Mouse (Mus musculus): ENCODE data around the gene Magi1. TPM values are rescaled to one million over a fixed set of nuclear protein-coding genes. Genes with fewer than 3 reads are reported as not detected.

The Magi1 gene
- polyA plus RNA-seq, 1 experiment, result 3.4 TPM

GRCm38 (mm10) chr6:94043461-94043860 is 240.3 kb downstream of the Magi1 start:
- Histone ChIP-seq H3ac (ENCODE audit: control insufficient read depth, insufficient read length) (no peak overlapping the region), H3K4me2 (ENCODE audit: low read depth) (no peak overlapping the region), H3K4me3 (no peak overlapping the region), H3K79me2 (ENCODE audit: control insufficient read depth, insufficient read depth) (no peaks in the 10 kb centered on the region), H3K27me3 (ENCODE audit: control insufficient read depth, insufficient read depth, insufficient read length) (no peaks in the 10 kb centered on the region), H3K36me3 (ENCODE audit: control insufficient read depth, insufficient read depth) (no peaks in the 10 kb centered on the region)
- no peak for TF ChIP-seq REST (IDR thresholded peaks at IDR 0.05; ENCODE audit: insufficient read depth, insufficient read length)
- no peak for TF ChIP-seq MYOD1 (IDR thresholded peaks at IDR 0.05; ENCODE audit: control insufficient read depth in 1 of 3, insufficient read length in 2 of 3, low read depth in 2 of 3)
- no peak for TF ChIP-seq SRF (IDR thresholded peaks at IDR 0.05; ENCODE audit: control insufficient read depth, insufficient read length, low read depth)
- TF ChIP-seq MYOG (IDR thresholded peaks at IDR 0.05; ENCODE audit: control insufficient read depth in 1 of 3, insufficient read depth in 1 of 3, insufficient read length in 2 of 3, low read depth in 2 of 3), result no peak
- TF ChIP-seq POLR2AphosphoS2 (IDR thresholded peaks at IDR 0.05; ENCODE audit: insufficient read length, low read depth), result no peak
- TF ChIP-seq USF1 (IDR thresholded peaks at IDR 0.05; ENCODE audit: low read depth), result no peak
- no peak for TF ChIP-seq CEBPB (IDR thresholded peaks at IDR 0.05; ENCODE audit: insufficient read depth, poor library complexity, severe bottlenecking)
- TF ChIP-seq MAX (IDR thresholded peaks at IDR 0.05; ENCODE audit: low read depth), result no peak
- no peak for TF ChIP-seq E2F4 (IDR thresholded peaks at IDR 0.05; ENCODE audit: insufficient read depth)
- no peak for TF ChIP-seq POLR2A (IDR thresholded peaks at IDR 0.05; ENCODE audit: insufficient read length, low read depth)

DNA sequence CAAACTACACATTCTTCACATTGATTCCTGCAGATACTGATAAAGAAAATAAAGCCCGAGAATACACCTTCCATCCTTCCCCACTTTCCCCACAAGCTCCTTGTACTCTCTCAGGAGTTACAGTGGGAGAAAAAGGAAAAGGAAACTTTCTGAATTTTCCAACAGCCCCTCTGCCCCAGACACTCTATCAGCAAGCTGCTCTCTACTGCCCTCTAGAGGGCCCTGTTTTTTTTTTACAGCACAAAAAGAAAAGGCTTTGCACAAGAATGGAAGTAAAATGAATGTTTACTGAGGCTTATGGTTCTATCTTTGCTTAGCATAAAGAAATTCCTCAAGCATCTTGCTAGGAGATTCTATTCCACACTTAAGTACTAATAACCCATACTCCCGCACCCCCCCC is 243.6 kb downstream of the Magi1 start:
- no peak for TF ChIP-seq MYOD1 (IDR thresholded peaks at IDR 0.05; ENCODE audit: control insufficient read depth in 1 of 3, insufficient read length in 2 of 3, low read depth in 2 of 3)
- TF ChIP-seq TCF12 (IDR thresholded peaks at IDR 0.05; ENCODE audit: insufficient read depth, poor library complexity, severe bottlenecking), result no peak
- no peak for TF ChIP-seq MAX (IDR thresholded peaks at IDR 0.05; ENCODE audit: low read depth)
- TF ChIP-seq CEBPB (IDR thresholded peaks at IDR 0.05; ENCODE audit: insufficient read depth, poor library complexity, severe bottlenecking), result no peak
- no peaks in the 10 kb centered on the region for H3K36me3 ChIP-seq (ENCODE audit: control insufficient read depth, insufficient read depth)

DNA sequence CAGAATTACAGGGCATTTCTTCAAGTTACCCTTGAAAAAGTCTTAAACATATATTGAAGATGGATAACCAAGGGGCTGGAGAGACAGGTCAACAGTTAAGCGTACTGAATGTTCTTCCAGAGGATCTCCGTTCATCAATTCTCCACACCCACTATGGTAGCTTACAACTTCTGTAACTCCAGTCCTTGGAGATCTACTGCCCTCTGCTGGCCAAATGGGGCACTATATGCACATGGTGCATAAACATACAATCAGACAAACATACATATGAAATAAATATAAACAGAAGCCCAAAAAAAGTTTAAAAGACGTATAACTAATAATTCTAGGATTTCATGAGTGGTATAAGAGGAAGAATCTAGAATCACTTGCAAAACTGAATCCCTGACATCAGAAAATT is 244.8 kb downstream of the Magi1 start:
- TF ChIP-seq TCF12 (IDR thresholded peaks at IDR 0.05; ENCODE audit: insufficient read depth, poor library complexity, severe bottlenecking) (no peak), TCF3 (IDR thresholded peaks at IDR 0.05; ENCODE audit: insufficient read length, low read depth) (no peak)
- Histone ChIP-seq H3K4me2 (ENCODE audit: low read depth) (no peak overlapping the region), H3K4me3 (no peak overlapping the region), H3ac (ENCODE audit: control insufficient read depth, insufficient read length) (no peak overlapping the region), H3K79me2 (ENCODE audit: control insufficient read depth, insufficient read depth) (no peaks in the 10 kb centered on the region), H3K27me3 (ENCODE audit: control insufficient read depth, insufficient read depth, insufficient read length) (no peaks in the 10 kb centered on the region), H3K36me3 (ENCODE audit: control insufficient read depth, insufficient read depth) (no peaks in the 10 kb centered on the region)

More for the DNA sequence above, 243.6 kb downstream of the Magi1 start:
- Histone ChIP-seq H3K4me3 (no peak overlapping the region), H3ac (ENCODE audit: control insufficient read depth, insufficient read length) (no peak overlapping the region), H3K4me2 (ENCODE audit: low read depth) (no peak overlapping the region), H3K79me2 (ENCODE audit: control insufficient read depth, insufficient read depth) (no peaks in the 10 kb centered on the region), H3K27me3 (ENCODE audit: control insufficient read depth, insufficient read depth, insufficient read length) (no peaks in the 10 kb centered on the region)

DNA sequence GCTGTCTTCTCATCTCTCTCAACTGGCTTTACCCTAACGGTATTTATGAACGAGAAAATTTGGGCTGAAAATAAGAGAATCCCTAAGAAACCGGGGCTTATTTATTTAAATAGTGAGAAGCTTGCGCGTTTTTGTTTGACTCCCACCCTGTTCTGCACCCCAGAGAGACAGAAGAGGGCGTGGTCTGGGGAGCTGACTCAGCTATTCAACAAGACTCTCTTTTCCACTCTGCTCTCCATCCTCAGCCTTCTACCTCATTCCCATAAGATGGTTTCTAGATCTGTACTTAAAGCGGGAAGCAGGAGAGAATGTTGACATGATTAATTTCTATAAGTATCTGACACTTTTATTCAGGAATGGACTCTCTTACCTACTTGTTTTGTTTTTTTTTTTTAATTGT is 247.2 kb downstream of the Magi1 start:
- no peaks in the 10 kb centered on the region for H3K27me3 ChIP-seq (ENCODE audit: control insufficient read depth, insufficient read depth, insufficient read length)

DNA sequence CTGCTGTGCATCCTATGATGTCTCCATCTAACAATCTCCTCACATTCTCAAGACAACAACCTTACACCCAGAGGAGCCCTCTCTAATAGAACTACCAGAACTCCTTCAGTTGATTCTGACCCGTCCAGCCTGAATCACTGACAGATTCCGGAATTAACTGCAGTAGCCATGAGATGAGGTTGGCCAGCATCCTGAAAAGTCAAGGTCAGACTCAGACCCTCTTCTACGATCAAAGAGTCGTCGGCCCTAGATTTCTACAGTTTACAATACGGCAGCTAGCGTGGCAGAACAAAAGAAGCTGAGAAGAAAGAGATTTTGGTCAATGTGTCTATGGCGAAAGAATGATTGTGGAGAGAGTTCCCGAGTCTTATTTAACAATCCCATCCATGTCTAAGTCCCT is 257.4 kb downstream of the Magi1 start:
- TF ChIP-seq POLR2AphosphoS2 (IDR thresholded peaks at IDR 0.05; ENCODE audit: insufficient read length, low read depth) (no peak), POLR2A (IDR thresholded peaks at IDR 0.05; ENCODE audit: insufficient read length, low read depth) (no peak), MAX (IDR thresholded peaks at IDR 0.05; ENCODE audit: low read depth) (no peak), MYOG (IDR thresholded peaks at IDR 0.05; ENCODE audit: control insufficient read depth in 1 of 3, insufficient read depth in 1 of 3, insufficient read length in 2 of 3, low read depth in 2 of 3) (no peak), E2F4 (IDR thresholded peaks at IDR 0.05; ENCODE audit: insufficient read depth) (no peak)
- no peak overlapping the region for H3K4me3 ChIP-seq
- H3K79me2 ChIP-seq (ENCODE audit: control insufficient read depth, insufficient read depth), result no peaks in the 10 kb centered on the region
- no peaks in the 10 kb centered on the region for H3K27me3 ChIP-seq (ENCODE audit: control insufficient read depth, insufficient read depth, insufficient read length)
- no peak overlapping the region for H3ac ChIP-seq (ENCODE audit: control insufficient read depth, insufficient read length)
- H3K36me3 ChIP-seq (ENCODE audit: control insufficient read depth, insufficient read depth), result no peaks in the 10 kb centered on the region
- H3K4me2 ChIP-seq (ENCODE audit: low read depth), result no peak overlapping the region

More for the DNA sequence above, 247.2 kb downstream of the Magi1 start:
- H3K36me3 ChIP-seq (ENCODE audit: control insufficient read depth, insufficient read depth), result no peaks in the 10 kb centered on the region
- H3K4me3 ChIP-seq, result no peak overlapping the region
- TF ChIP-seq POLR2A (IDR thresholded peaks at IDR 0.05; ENCODE audit: insufficient read length, low read depth) (no peak), MAX (IDR thresholded peaks at IDR 0.05; ENCODE audit: low read depth) (no peak), CEBPB (IDR thresholded peaks at IDR 0.05; ENCODE audit: insufficient read depth, poor library complexity, severe bottlenecking) (no peak), USF1 (IDR thresholded peaks at IDR 0.05; ENCODE audit: low read depth) (no peak), REST (IDR thresholded peaks at IDR 0.05; ENCODE audit: insufficient read depth, insufficient read length) (no peak), MYOG (IDR thresholded peaks at IDR 0.05; ENCODE audit: control insufficient read depth in 1 of 3, insufficient read depth in 1 of 3, insufficient read length in 2 of 3, low read depth in 2 of 3) (no peak), SRF (IDR thresholded peaks at IDR 0.05; ENCODE audit: control insufficient read depth, insufficient read length, low read depth) (no peak), E2F4 (IDR thresholded peaks at IDR 0.05; ENCODE audit: insufficient read depth) (no peak)
- no peak overlapping the region for H3K4me2 ChIP-seq (ENCODE audit: low read depth)
- H3K79me2 ChIP-seq (ENCODE audit: control insufficient read depth, insufficient read depth), result no peaks in the 10 kb centered on the region
- H3ac ChIP-seq (ENCODE audit: control insufficient read depth, insufficient read length), result no peak overlapping the region

- H3ac ChIP-seq (ENCODE audit: control insufficient read depth, insufficient read length), result no peak overlapping the region
- H3K36me3 ChIP-seq (ENCODE audit: control insufficient read depth, insufficient read depth), result no peaks in the 10 kb centered on the region
- H3K27me3 ChIP-seq (ENCODE audit: control insufficient read depth, insufficient read depth, insufficient read length), result no peaks in the 10 kb centered on the region
- H3K4me2 ChIP-seq (ENCODE audit: low read depth), result no peak overlapping the region
- no peak overlapping the region for H3K4me3 ChIP-seq
- TF ChIP-seq POLR2A (IDR thresholded peaks at IDR 0.05; ENCODE audit: insufficient read length, low read depth), result no peak
- TF ChIP-seq MYOG (IDR thresholded peaks at IDR 0.05; ENCODE audit: control insufficient read depth in 1 of 3, insufficient read depth in 1 of 3, insufficient read length in 2 of 3, low read depth in 2 of 3), result no peak
- TF ChIP-seq TCF3 (IDR thresholded peaks at IDR 0.05; ENCODE audit: insufficient read length, low read depth), result no peak
- TF ChIP-seq MAX (IDR thresholded peaks at IDR 0.05; ENCODE audit: low read depth), result no peak
- TF ChIP-seq POLR2AphosphoS2 (IDR thresholded peaks at IDR 0.05; ENCODE audit: insufficient read length, low read depth), result no peak
- no peak for TF ChIP-seq E2F4 (IDR thresholded peaks at IDR 0.05; ENCODE audit: insufficient read depth)
- TF ChIP-seq REST (IDR thresholded peaks at IDR 0.05; ENCODE audit: insufficient read depth, insufficient read length), result no peak
- TF ChIP-seq TCF12 (IDR thresholded peaks at IDR 0.05; ENCODE audit: insufficient read depth, poor library complexity, severe bottlenecking), result no peak
- no peak for TF ChIP-seq MYOD1 (IDR thresholded peaks at IDR 0.05; ENCODE audit: control insufficient read depth in 1 of 3, insufficient read length in 2 of 3, low read depth in 2 of 3)
- TF ChIP-seq CEBPB (IDR thresholded peaks at IDR 0.05; ENCODE audit: insufficient read depth, poor library complexity, severe bottlenecking), result no peak
- TF ChIP-seq SRF (IDR thresholded peaks at IDR 0.05; ENCODE audit: control insufficient read depth, insufficient read length, low read depth), result no peak
- TF ChIP-seq USF1 (IDR thresholded peaks at IDR 0.05; ENCODE audit: low read depth), result no peak
- H3K79me2 ChIP-seq (ENCODE audit: control insufficient read depth, insufficient read depth), result no peaks in the 10 kb centered on the region
These were observed 261.3 kb downstream of the Magi1 start for GRCm38 (mm10) chr6:94022437-94022836.

Measured in myocyte (in vitro differentiated cells).